Mouse (Mus musculus) left cerebral cortex, postnatal 36 days (tissue): ENCODE measurements around the gene Galnt12. TPM values are rescaled to one million over a fixed set of nuclear protein-coding genes. Genes with fewer than 3 reads are reported as not detected.

ENCODE experiments used
- DNase-seq, 2 experiments: peaks; one replicate each; pipeline ENCODE4 v3.0.0; 2021 to 2022; ENCODE audit warnings: low spot score in 2 of 2, mixed read lengths in 1 of 2
- intact Hi-C: fragments of 180-260 bp; cut with DNase I; formaldehyde crosslinking; loops from one replicate; pipeline ENCODE4 v1.15.1; 2025
- total RNA-seq, 2 experiments: library from RNA; stranded (reverse); gene quantifications; 2 replicates each; pipeline ENCODE4 v1.2.3; 2021

Gene Galnt12
- total RNA-seq, 2 experiments from 2014 or later, result 0.72 to 1.1 TPM

DNA sequence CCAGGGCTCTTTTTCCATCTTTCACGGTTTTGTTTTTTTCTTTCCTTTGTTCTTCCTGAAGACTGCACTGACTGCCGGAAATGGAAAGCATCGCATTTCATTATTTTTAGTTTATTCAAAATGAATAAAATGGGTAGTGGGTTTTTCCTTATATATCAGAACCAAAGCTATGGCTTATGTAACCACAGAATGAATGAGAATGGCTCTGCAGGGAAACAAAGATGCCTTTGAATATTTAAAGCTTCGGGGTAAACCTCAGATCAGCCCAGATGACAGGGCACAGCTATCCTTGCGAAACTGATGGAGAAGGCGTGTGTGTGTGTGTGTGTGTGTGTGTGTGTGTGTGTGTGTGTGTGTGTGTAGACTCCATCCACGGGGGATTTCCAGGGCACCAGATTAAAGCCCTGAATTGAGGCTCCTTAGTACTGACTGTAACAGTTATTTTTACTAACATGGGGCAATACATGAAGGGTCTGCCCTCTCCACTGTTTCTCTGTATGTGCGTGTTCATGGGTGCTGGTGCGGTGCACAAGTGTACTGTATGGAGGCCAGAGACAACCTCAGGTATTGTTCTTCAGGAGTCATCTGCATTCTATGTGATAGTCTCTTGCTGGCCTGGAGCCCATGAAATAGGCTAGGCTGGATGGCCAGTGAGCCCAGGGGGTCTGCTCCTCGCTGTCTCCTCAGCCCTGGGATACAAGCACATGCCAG, 49.9 kb downstream of the Galnt12 start:
- intact Hi-C loops, result no loop called here
- DNase-seq, result no peak

DNA sequence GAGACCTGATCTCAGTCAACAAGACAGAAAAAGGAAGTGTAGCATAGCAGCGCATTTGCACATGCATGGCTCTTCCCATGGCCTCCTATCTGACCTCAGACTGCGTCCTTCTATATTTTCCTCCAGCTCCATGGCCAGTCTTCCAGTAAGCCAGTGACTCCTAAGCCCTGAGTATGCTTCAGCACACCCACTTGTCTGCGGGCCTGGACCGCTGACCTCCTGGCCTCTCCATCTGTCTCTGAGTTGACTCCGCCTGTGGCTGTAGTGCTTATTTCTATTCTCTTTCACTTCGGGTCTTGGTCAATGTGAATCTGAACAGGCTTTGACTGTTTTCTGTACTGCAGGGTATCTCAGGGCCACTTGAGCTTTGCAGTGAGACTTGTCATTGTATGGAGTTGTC, 52.1 kb downstream of the Galnt12 start:
- no peak for DNase-seq
- intact Hi-C loops, result no loop called here

DNA sequence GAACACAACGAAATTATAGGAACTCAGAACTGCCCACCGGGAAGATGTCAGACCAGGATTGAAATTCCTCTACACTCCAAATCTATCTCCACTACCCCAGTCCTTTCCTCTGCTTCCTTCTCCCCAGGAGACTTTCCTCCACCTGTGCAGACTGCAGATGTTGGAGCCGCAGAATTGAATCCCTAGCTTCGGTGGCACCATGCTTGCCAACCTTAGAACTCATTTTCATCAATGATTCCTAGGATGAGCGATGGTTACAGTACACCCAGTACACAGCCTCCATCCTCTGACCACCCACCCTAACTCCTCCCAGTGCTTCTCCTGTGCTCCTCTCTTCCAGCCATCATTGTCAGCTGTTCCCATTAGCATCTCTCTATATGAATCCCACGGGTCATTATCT, 53.6 kb downstream of the Galnt12 start:
- intact Hi-C loops, result no loop called here
- no peak for DNase-seq

DNA sequence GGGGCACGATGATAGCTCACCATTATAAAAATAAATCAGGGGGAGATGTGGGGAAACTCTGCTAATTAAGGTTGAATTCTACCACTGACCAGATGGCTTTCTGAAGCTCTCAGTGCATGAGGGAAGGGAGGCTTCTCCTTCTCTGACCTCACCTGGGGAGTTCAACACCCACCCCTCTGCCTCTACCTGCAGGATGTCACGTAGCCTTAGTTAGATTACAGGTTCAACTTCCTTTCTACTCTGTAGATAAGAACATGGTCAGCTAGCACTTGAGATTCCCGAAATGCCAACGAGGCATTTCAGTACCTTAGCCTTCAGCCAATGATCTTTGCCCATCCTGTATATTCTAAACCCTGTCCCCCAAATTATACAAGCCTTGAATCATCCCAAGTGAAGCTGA, 54.9 kb downstream of the Galnt12 start:
- DNase-seq, result no peak
- intact Hi-C loops, result no loop called here

DNA sequence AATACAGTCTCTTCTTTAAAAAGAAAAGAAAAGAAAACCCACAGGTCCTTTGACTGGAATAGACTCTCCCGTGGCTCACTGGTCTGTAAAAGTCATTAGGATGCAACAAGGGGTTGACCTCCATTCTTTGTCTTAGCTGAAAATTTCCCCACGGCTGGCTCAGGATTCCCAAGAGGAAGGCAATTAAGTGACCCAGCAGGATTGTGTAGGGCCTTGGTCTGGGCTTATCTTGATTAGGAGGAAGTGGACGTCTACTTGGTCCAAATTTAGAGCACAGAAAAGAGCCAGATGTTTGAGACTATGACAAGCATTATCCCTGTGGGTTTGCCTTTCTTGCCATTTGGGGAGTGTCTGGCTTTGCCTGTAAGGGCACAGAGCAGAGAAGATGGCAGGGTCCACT, 58.3 kb downstream of the Galnt12 start:
- intact Hi-C loops, result no loop called here
- DNase-seq, result no peak

DNA sequence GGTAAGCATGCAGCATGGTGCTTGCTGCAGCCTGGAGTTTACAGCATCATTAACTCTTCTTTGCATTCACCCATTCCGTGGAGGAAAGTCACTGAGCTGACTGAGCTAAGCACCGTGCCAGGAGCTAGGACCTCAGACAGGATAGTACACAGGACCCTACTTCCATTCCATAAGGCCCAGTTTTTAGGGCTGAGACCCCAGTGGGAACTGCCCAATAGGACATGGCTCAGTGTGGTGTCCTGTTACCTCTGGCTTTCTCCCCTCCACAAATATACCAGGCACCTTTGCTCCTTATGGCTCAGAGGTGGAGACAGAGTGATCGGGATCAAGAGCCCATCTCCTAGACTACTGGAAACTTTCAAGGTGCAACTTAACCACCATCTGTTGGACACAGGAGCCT, 59.1 kb downstream of the Galnt12 start:
- no peak for DNase-seq
- intact Hi-C loops, result no loop called here

DNA sequence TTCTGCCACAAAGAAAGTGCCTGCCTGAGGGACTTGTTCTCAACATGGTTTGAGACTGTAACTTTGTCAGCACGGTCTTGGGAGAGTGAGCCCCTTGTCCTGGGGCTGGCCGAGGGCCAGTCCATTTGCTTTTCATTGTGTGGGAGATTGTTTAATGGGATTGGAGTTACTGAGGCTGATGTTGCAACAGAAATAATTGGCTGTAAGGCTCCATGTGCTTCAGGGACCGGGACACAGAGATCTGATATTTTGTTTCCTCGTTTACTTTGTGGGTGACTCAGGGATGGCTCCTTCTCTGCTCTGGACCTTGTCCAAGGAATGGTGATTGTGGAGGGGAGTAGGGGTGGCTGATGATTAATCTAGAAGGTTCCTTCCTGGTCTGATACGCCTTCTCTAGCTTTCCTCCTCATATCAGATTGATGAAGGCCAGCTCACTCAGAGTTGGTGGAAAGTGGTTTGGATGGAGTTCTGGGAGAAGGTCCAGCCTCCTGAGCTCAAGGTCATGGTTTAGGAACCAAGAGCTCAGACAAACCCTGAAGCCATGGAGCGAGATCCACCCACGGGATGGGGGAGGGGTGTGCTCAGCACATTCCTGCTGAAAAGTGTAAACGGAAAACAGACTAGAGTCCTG, 60.0 kb downstream of the Galnt12 start:
- intact Hi-C loops, result no loop called here
- DNase-seq, result no peak

DNA sequence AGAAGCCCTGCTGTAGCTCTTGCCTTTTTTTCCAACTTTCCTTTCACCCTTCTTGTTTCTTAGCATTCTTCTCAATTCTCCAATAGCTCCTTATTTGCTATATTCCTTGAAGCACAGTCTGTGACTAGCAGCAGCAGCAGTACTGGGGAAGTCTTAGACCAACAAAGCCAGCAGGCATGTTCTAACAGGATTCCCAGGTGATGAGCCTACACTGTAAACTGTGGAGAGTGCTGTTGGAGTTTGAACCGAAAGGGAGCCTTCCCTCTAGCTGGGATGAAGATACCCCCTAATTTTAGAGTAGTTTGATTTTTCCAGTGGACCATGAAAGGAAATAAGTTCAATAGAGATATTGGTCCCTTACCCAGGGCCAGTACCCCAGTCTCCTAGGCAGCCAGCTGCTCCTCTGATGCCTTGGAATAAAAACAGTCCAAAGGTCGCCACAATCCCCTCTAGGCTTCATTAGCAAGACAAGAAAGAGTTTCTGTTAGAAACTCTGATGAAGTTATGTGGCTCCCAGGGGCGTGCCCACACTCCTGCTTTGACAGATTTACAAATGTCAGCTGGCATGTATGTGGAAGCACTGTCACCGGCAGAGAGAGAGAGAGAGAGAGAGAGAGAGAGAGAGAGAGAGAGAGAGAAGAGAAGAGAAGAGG, 69.5 kb downstream of the Galnt12 start:
- intact Hi-C loops, result no loop called here
- no peak for DNase-seq

DNA sequence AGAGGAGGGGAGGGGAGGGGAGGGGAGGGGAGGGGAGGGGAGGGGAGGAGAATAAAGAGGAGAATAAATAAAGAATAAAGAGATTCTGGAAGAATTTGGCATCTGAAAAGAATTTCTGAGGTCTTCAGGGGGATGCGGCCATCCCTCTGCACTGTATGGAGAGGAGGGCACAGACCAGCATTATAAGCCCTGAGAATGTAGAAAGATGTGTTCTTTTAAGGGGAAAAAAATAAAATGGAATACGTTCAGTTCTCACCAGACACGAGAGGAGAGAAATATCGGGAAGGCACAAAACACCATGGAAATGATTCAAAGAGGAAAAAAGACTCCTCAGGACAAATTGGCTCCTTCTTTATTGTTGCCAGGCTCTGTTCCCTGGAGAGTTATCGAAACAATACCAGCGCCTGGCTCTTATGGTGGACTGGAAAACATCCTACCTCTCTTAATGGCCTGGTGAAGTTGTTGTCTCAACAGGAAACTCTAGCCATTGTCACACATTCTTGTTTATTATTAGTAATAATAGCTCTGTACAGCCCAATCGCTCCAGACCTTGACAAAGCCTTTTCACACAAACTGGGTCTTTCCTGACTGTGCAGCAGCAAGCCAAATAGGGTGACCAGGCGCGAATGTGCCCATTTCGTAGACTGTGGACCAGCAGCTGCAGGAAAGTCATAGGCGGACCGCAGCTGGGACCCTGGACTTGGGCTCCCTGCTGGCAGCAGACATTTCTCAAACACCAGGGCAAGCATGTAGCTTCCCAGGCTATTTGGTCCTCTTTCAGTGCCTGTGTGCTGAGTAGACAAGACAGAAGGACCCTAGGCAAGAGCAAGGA, 70.3 kb downstream of the Galnt12 start:
- DNase-seq, result no peak
- intact Hi-C loops, result no loop called here

DNA sequence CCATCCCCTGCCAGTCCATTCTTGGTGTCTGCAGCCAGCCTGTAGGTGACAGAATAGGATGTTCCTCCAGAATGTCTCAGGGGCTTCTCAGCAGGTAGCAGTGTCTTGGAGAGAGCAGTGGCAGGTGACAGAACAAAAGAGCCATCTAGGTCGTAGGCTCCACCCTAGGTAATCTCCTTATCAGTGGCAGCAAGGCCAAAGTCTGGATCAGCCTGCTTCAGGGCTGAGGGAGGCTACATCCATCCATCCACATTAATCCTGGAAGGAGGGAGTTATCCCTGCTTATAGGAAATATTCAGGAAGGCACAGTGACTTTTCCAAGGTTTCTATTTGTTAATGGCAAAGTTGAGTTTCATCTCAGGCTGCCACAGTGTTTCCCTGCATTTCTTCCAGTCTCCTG, 80.6 kb downstream of the Galnt12 start:
- intact Hi-C loops, result no loop called here
- DNase-seq, result no peak

Other genes with a start within 250 kb of the Galnt12 start
- gene Gabbr2, start 100.0 kb upstream of the Galnt12 start, total RNA-seq, result 100 to 1,000 TPM; 253 to 276 TPM
- gene Anks6, start 34.5 kb upstream of the Galnt12 start, total RNA-seq, result 10 to 100 TPM; 14.7 to 21.2 TPM
- 1 to 10 TPM; 5.7 to 8.3 TPM for gene Col15a1, start 116.3 kb downstream of the Galnt12 start, total RNA-seq